Mouse (Mus musculus) skeletal muscle tissue, postnatal 0 days (tissue): Measurements from ENCODE around the gene Efnb3. TPM values are rescaled to one million over a fixed set of nuclear protein-coding genes. Genes with fewer than 3 reads are reported as not detected.

ENCODE experiments used
- microRNA-seq, 2 experiments: library from miRNA; unstranded; fragments of <30 nt; microRNA quantifications; one replicate each; pipeline ENCODE4; 2016
- polyA plus RNA-seq: library from polyadenylated mRNA; unstranded; fragments of >200 nt; fragmentation: Nextera tagmentation; extraction: Ambion mirVana; gene quantifications from 2 replicates; pipeline ENCODE4 v1.2.1, GENCODE M21; 2015

The Efnb3 gene
- 0.50 and 0.89 TPM in 2 replicates for polyA plus RNA-seq

GRCm38 (mm10) chr11:69559851-69560765 is at the start of gene Efnb3:
Efnb3 (minus strand) TSS chr11:69560205.

GRCm38 (mm10) chr11:69605726-69606490 is 45.9 kb upstream of the Efnb3 start, which contains the start of gene Atp1b2:
Atp1b2 (minus strand) TSS chr11:69605942.

GRCm38 (mm10) chr11:69580091-69580514 is 20.1 kb upstream of the Efnb3 start, which contains the start of the genes Wrap53 and Trp53:
Wrap53 (minus strand) TSS chr11:69580255.
Trp53 (plus strand) TSS chr11:69580359.

GRCm38 (mm10) chr11:69549060-69549656 is 10.8 kb downstream of the Efnb3 start, which contains the start of gene Dnah2:
Dnah2 (minus strand) TSS chr11:69549110.

Small RNAs within 50 kb of the gene (microRNA-seq; reads per million reads assigned to microRNA genes)
- 0 reads per million in 2 experiments for gene Gm27493

Other genes starting within 250 kb of the Efnb3 start
- gene Cntrob, start 236.4 kb downstream of the Efnb3 start, polyA plus RNA-seq: 5.5 and 7.0 TPM in 2 replicates
- 88.7 and 98.0 TPM in 2 replicates for gene Trappc1, start 236.2 kb downstream of the Efnb3 start, polyA plus RNA-seq
- 0.18 and 0.35 TPM in 2 replicates for gene Kcnab3, start 233.9 kb downstream of the Efnb3 start, polyA plus RNA-seq
- 2.1 and 6.3 TPM in 2 replicates for gene Rnf227, start 219.7 kb downstream of the Efnb3 start, polyA plus RNA-seq
- 11.1 and 13.0 TPM in 2 replicates for gene Chd3, start 190.8 kb downstream of the Efnb3 start, polyA plus RNA-seq
- 111 and 120 TPM in 2 replicates for gene Naa38, start 164.7 kb downstream of the Efnb3 start, polyA plus RNA-seq
- 12.4 and 14.5 TPM in 2 replicates for gene Cyb5d1, start 164.6 kb downstream of the Efnb3 start, polyA plus RNA-seq
- gene Tmem88, start 162.0 kb downstream of the Efnb3 start, polyA plus RNA-seq: 29.1 and 32.8 TPM in 2 replicates
- gene Kdm6b, start 146.5 kb downstream of the Efnb3 start, polyA plus RNA-seq: 19.0 and 19.9 TPM in 2 replicates
- 0.36 and 0.65 TPM in 2 replicates for gene Dnah2, start 11.1 kb downstream of the Efnb3 start, polyA plus RNA-seq
- gene Wrap53, start 20.1 kb upstream of the Efnb3 start, polyA plus RNA-seq: 5.3 and 7.8 TPM in 2 replicates
- 34.5 and 37.5 TPM in 2 replicates for gene Trp53, start 20.2 kb upstream of the Efnb3 start, polyA plus RNA-seq
- gene Atp1b2, start 45.7 kb upstream of the Efnb3 start, polyA plus RNA-seq: 74.2 and 78.6 TPM in 2 replicates
- 0.45 and 0.63 TPM in 2 replicates for gene Shbg, start 57.7 kb upstream of the Efnb3 start, polyA plus RNA-seq
- 12.4 and 15.9 TPM in 2 replicates for gene Sat2, start 61.8 kb upstream of the Efnb3 start, polyA plus RNA-seq
- gene Fxr2, start 72.8 kb upstream of the Efnb3 start, polyA plus RNA-seq: 19.9 and 21.3 TPM in 2 replicates
- gene Sox15, start 95.1 kb upstream of the Efnb3 start, polyA plus RNA-seq: 0.16 TPM in 1 of 2 replicates, not detected in the other
- 29.7 and 47.4 TPM in 2 replicates for gene Mpdu1, start 102.4 kb upstream of the Efnb3 start, polyA plus RNA-seq
- gene Cd68, start 105.9 kb upstream of the Efnb3 start, polyA plus RNA-seq: 16.2 and 25.5 TPM in 2 replicates
- gene Eif4a1, start 112.2 kb upstream of the Efnb3 start, polyA plus RNA-seq: 167 and 224 TPM in 2 replicates
- gene Senp3, start 121.9 kb upstream of the Efnb3 start, polyA plus RNA-seq: 26.4 and 29.2 TPM in 2 replicates
- gene Tnfsf13, start 125.6 kb upstream of the Efnb3 start, polyA plus RNA-seq: 0.65 and 0.67 TPM in 2 replicates
- 11.5 and 13.1 TPM in 2 replicates for gene Tnfsf12, start 135.6 kb upstream of the Efnb3 start, polyA plus RNA-seq
- gene Tnfsfm13, start 135.9 kb upstream of the Efnb3 start, polyA plus RNA-seq: 5.9 and 6.9 TPM in 2 replicates
- 9.3 and 10.3 TPM in 2 replicates for gene Polr2a, start 198.4 kb upstream of the Efnb3 start, polyA plus RNA-seq
- not detected in 2 replicates for gene Slc35g3, start 201.8 kb upstream of the Efnb3 start, polyA plus RNA-seq
- gene Zbtb4, start 205.7 kb upstream of the Efnb3 start, polyA plus RNA-seq: 2.5 and 2.9 TPM in 2 replicates
- 79.0 and 95.8 TPM in 2 replicates for gene Chrnb1, start 235.7 kb upstream of the Efnb3 start, polyA plus RNA-seq
- 1.5 and 2.2 TPM in 2 replicates for gene Fgf11, start 241.7 kb upstream of the Efnb3 start, polyA plus RNA-seq
- 0.31 and 0.45 TPM in 2 replicates for gene Tmem102, start 245.4 kb upstream of the Efnb3 start, polyA plus RNA-seq